Mouse (Mus musculus): ENCODE results near the gene Mettl24. TPM values are rescaled to one million over a fixed set of nuclear protein-coding genes. Genes with fewer than 3 reads are reported as not detected.

The Mettl24 gene
- polyA plus RNA-seq, 2 experiments: 1.4 to 2.5 TPM

DNA sequence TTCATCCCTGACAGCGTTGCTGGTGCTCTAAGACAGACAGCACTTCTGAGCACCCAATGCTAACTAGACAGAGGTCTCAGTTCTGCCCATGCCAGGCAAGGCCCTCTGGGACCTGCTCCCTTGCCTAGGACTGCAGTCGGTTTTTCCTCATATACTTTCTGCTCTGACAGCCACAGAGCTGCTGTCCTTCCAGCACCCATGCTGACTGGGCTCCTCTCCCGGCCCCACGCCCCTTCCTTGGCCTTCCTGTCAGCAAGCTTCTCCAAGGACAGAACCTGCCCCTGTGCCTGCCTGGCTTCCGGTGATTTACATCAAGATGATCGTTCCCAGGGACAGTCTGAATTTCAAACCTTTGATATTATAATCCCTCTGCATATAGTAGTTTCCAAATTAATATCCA lies 162.5 kb downstream of the Mettl24 start:
- H3K36me3 ChIP-seq (ENCODE audit: control insufficient read depth, insufficient read depth, low read length): peaks cover 66% of the 10 kb centered on the region
- ATAC-seq (ENCODE audit: low FRiP score, low read depth) (no peak), DNase-seq (ENCODE audit: low spot score) (no peak)
- H3K9me3 ChIP-seq (ENCODE audit: control insufficient read depth, low read length): no peaks in the 10 kb centered on the region
- TF ChIP-seq POLR2A (IDR thresholded peaks at IDR 0.05; ENCODE audit: borderline replicate concordance, extremely low read depth, insufficient read depth, insufficient read length): no peak
- no peaks in the 10 kb centered on the region for H3K27me3 ChIP-seq (ENCODE audit: control insufficient read depth, insufficient read depth, low read length)
- H3K27ac ChIP-seq (replicated peaks; ENCODE audit: low read depth, low read length): no peak overlapping the region
- no peak overlapping the region for H3K4me2 ChIP-seq (replicated peaks; ENCODE audit: low read depth, low read length, severe bottlenecking)
- no peak overlapping the region for H3K9ac ChIP-seq (ENCODE audit: low read depth, low read length, severe bottlenecking)
- WGBS: 71% methylated on average over 6 of the region's 6 CpGs
- H3K4me1 ChIP-seq (ENCODE audit: control insufficient read depth, insufficient read depth, low read length): peaks cover 17% of the 10 kb centered on the region
- no peak overlapping the region for H3K4me3 ChIP-seq (replicated peaks; ENCODE audit: low read length)

GRCm38 (mm10) chr10:40847176-40847874 lies 164.2 kb downstream of the Mettl24 start:
- no peak for TF ChIP-seq POLR2A (IDR thresholded peaks at IDR 0.05; ENCODE audit: borderline replicate concordance, extremely low read depth, insufficient read depth, insufficient read length)
- WGBS: 94% methylated on average over 10 of the region's 10 CpGs

GRCm38 (mm10) chr10:40850644-40851043 lies 167.6 kb downstream of the Mettl24 start:
- no peak for DNase-seq (ENCODE audit: low spot score)
- 92% methylated on average over 2 of the region's 2 CpGs for WGBS

More at GRCm38 (mm10) chr10:40847176-40847874, 164.2 kb downstream of the Mettl24 start:
- H3K4me2 ChIP-seq (replicated peaks; ENCODE audit: low read depth, low read length, severe bottlenecking): no peak overlapping the region
- peaks cover 49% of the 10 kb centered on the region for H3K36me3 ChIP-seq (ENCODE audit: control insufficient read depth, insufficient read depth, low read length)
- no peak overlapping the region for H3K27ac ChIP-seq (replicated peaks; ENCODE audit: low read depth, low read length)
- no peaks in the 10 kb centered on the region for H3K9me3 ChIP-seq (ENCODE audit: control insufficient read depth, low read length)
- H3K4me3 ChIP-seq (replicated peaks; ENCODE audit: low read length): no peak overlapping the region
- ATAC-seq (ENCODE audit: low FRiP score, low read depth): no peak
- H3K27me3 ChIP-seq (ENCODE audit: control insufficient read depth, insufficient read depth, low read length): no peaks in the 10 kb centered on the region
- no peak for DNase-seq (ENCODE audit: low spot score)
- H3K4me1 ChIP-seq (ENCODE audit: control insufficient read depth, insufficient read depth, low read length): peaks cover 17% of the 10 kb centered on the region
- no peak overlapping the region for H3K9ac ChIP-seq (ENCODE audit: low read depth, low read length, severe bottlenecking)

GRCm38 (mm10) chr10:40851138-40851537 lies 168.1 kb downstream of the Mettl24 start:
- H3K4me3 ChIP-seq (replicated peaks; ENCODE audit: low read length): no peak overlapping the region
- H3K9me3 ChIP-seq (ENCODE audit: control insufficient read depth, low read length): no peaks in the 10 kb centered on the region
- peaks cover 29% of the 10 kb centered on the region for H3K36me3 ChIP-seq (ENCODE audit: control insufficient read depth, insufficient read depth, low read length)
- TF ChIP-seq POLR2A (IDR thresholded peaks at IDR 0.05; ENCODE audit: borderline replicate concordance, extremely low read depth, insufficient read depth, insufficient read length): no peak
- H3K27me3 ChIP-seq (ENCODE audit: control insufficient read depth, insufficient read depth, low read length): no peaks in the 10 kb centered on the region
- H3K4me2 ChIP-seq (replicated peaks; ENCODE audit: low read depth, low read length, severe bottlenecking): no peak overlapping the region
- no peak overlapping the region for H3K9ac ChIP-seq (ENCODE audit: low read depth, low read length, severe bottlenecking)
- no peak overlapping the region for H3K27ac ChIP-seq (replicated peaks; ENCODE audit: low read depth, low read length)
- no peak for DNase-seq (ENCODE audit: low spot score)
- no peak for ATAC-seq (ENCODE audit: low FRiP score, low read depth)
- no peaks in the 10 kb centered on the region for H3K4me1 ChIP-seq (ENCODE audit: control insufficient read depth, insufficient read depth, low read length)

More at GRCm38 (mm10) chr10:40850644-40851043, 167.6 kb downstream of the Mettl24 start:
- H3K4me1 ChIP-seq (ENCODE audit: control insufficient read depth, insufficient read depth, low read length): 0 out of 2 replicates have a peak, but pooled peaks cover 1% of the 10 kb centered on the region
- no peaks in the 10 kb centered on the region for H3K27me3 ChIP-seq (ENCODE audit: control insufficient read depth, insufficient read depth, low read length)
- H3K9ac ChIP-seq (ENCODE audit: low read depth, low read length, severe bottlenecking): no peak overlapping the region
- no peak overlapping the region for H3K4me3 ChIP-seq (replicated peaks; ENCODE audit: low read length)
- H3K36me3 ChIP-seq (ENCODE audit: control insufficient read depth, insufficient read depth, low read length): peaks cover 29% of the 10 kb centered on the region
- H3K27ac ChIP-seq (replicated peaks; ENCODE audit: low read depth, low read length): no peak overlapping the region
- TF ChIP-seq POLR2A (IDR thresholded peaks at IDR 0.05; ENCODE audit: borderline replicate concordance, extremely low read depth, insufficient read depth, insufficient read length): no peak
- no peaks in the 10 kb centered on the region for H3K9me3 ChIP-seq (ENCODE audit: control insufficient read depth, low read length)
- no peak overlapping the region for H3K4me2 ChIP-seq (replicated peaks; ENCODE audit: low read depth, low read length, severe bottlenecking)
- no peak for ATAC-seq (ENCODE audit: low FRiP score, low read depth)

- Histone ChIP-seq H3K4me1 (ENCODE audit: control insufficient read depth, insufficient read depth, low read length) (no peaks in the 10 kb centered on the region), H3K9me3 (ENCODE audit: control insufficient read depth, low read length) (no peaks in the 10 kb centered on the region), H3K27me3 (ENCODE audit: control insufficient read depth, insufficient read depth, low read length) (no peaks in the 10 kb centered on the region), H3K27ac (replicated peaks; ENCODE audit: low read depth, low read length) (no peak overlapping the region), H3K36me3 (ENCODE audit: control insufficient read depth, insufficient read depth, low read length) (peaks cover 2% of the 10 kb centered on the region; the same call in 1 of the 2 replicates), H3K9ac (ENCODE audit: low read depth, low read length, severe bottlenecking) (no peak overlapping the region), H3K4me3 (replicated peaks; ENCODE audit: low read length) (no peak overlapping the region), H3K4me2 (replicated peaks; ENCODE audit: low read depth, low read length, severe bottlenecking) (no peak overlapping the region)
- WGBS: 61% methylated on average over 2 of the region's 2 CpGs
- TF ChIP-seq POLR2A (IDR thresholded peaks at IDR 0.05; ENCODE audit: borderline replicate concordance, extremely low read depth, insufficient read depth, insufficient read length): no peak
- DNase-seq (ENCODE audit: low spot score) (no peak), ATAC-seq (ENCODE audit: low FRiP score, low read depth) (no peak)
Measured at GRCm38 (mm10) chr10:40855616-40856015, 172.5 kb downstream of the Mettl24 start.

All from limb, embryonic 14.5 days (tissue).